In genomic region chr7:139187277-139187676, GRCm38 (mm10) we compare ENCODE assay signal across 7 mouse cellular contexts. TPM values are rescaled to one million over a fixed set of nuclear protein-coding genes. Genes with fewer than 3 reads are reported as not detected.
DNase-seq lines count a peak whose midpoint lies in the region; ATAC-seq and TF ChIP-seq lines count a peak whose summit lies in the region.

No protein-coding gene starts in this region.

- peaks cover 82% of the 10 kb centered on the region for H3K27me3 ChIP-seq in megakaryocyte, embryonic 14.5 days (replicated peaks)
- H3K27me3 ChIP-seq in heart, embryonic 16.5 days (ENCODE audit: control insufficient read depth, insufficient read depth, low read length), result peaks cover 41% of the 10 kb centered on the region
- peaks cover 63% of the 10 kb centered on the region for H3K27me3 ChIP-seq in liver, embryonic 15.5 days
- no peaks in the 10 kb centered on the region for H3K27me3 ChIP-seq in stomach, postnatal 0 days (ENCODE audit: control insufficient read depth, insufficient read depth, low read length)

- H3K4me3 ChIP-seq in megakaryocyte, embryonic 14.5 days (replicated peaks), result peak overlapping the region; percentile 91
- peak overlapping the region; percentile 52 for H3K4me3 ChIP-seq in heart, embryonic 16.5 days (ENCODE audit: low read length)
- H3K4me3 ChIP-seq in liver, embryonic 15.5 days (replicated peaks), result peak overlapping the region; percentile 50; the same call in 1 of the 2 replicates
- H3K4me3 ChIP-seq in stomach, postnatal 0 days (ENCODE audit: low read depth, low read length), result peak overlapping the region; percentile 68

- peak overlapping the region; percentile 74 for H3K4me2 ChIP-seq in heart, embryonic 16.5 days (ENCODE audit: low read depth, low read length)
- H3K4me2 ChIP-seq in liver, embryonic 15.5 days, result no peak overlapping the region
- peak overlapping the region; percentile 98 for H3K4me2 ChIP-seq in stomach, postnatal 0 days (replicated peaks; ENCODE audit: low read depth)

- H3K9ac ChIP-seq in heart, embryonic 16.5 days (ENCODE audit: low read length), result no peak overlapping the region
- H3K9ac ChIP-seq in liver, embryonic 15.5 days, result no peak overlapping the region
- H3K9ac ChIP-seq in stomach, postnatal 0 days (ENCODE audit: low read length), result no peak overlapping the region

- TF ChIP-seq EP300 in stomach, postnatal 0 days (optimal IDR thresholded peaks at IDR 0.05), result no peak

- no peaks in the 10 kb centered on the region for H3K36me3 ChIP-seq in megakaryocyte, embryonic 14.5 days (replicated peaks; ENCODE audit: low read length)
- H3K36me3 ChIP-seq in heart, embryonic 16.5 days (ENCODE audit: control insufficient read depth, insufficient read depth), result no peaks in the 10 kb centered on the region
- H3K36me3 ChIP-seq in liver, embryonic 15.5 days (replicated peaks), result no peaks in the 10 kb centered on the region
- H3K36me3 ChIP-seq in stomach, postnatal 0 days (ENCODE audit: control insufficient read depth, insufficient read depth, low read length), result no peaks in the 10 kb centered on the region

- DNase-seq in stomach, postnatal 0 days (ENCODE audit: low spot score), result peak; percentile 12
- DNase-seq in thymus, postnatal 36 days, result no peak
- no peak for DNase-seq in left cerebral cortex, postnatal 25 days (ENCODE audit: low spot score in 2 of 2)

- TF ChIP-seq CTCF in stomach, postnatal 0 days (IDR thresholded peaks at IDR 0.05; ENCODE audit: low read depth), result no peak

- H3K4me1 ChIP-seq in megakaryocyte, embryonic 14.5 days, result peaks cover 17% of the 10 kb centered on the region
- H3K4me1 ChIP-seq in heart, embryonic 16.5 days (ENCODE audit: control insufficient read depth, insufficient read depth, low read length), result 0 out of 2 replicates have a peak, but pooled peaks cover 4% of the 10 kb centered on the region
- H3K4me1 ChIP-seq in liver, embryonic 15.5 days (replicated peaks), result peaks cover 10% of the 10 kb centered on the region
- no peaks in the 10 kb centered on the region for H3K4me1 ChIP-seq in stomach, postnatal 0 days (replicated peaks; ENCODE audit: control insufficient read depth, insufficient read depth)

- intact Hi-C loops in left cerebral cortex, postnatal 25 days (cut with DNase I), result loop anchor here (2.0 to 5.0 kb wide), 2 partner anchors 22 to 35 kb away; no protein-coding TSS in a partner anchor

- no peak overlapping the region for H3K27ac ChIP-seq in heart, embryonic 16.5 days (ENCODE audit: low read length)
- no peak overlapping the region for H3K27ac ChIP-seq in liver, embryonic 15.5 days (replicated peaks)
- no peak overlapping the region for H3K27ac ChIP-seq in stomach, postnatal 0 days (replicated peaks)

- 33% methylated on average over 7 of the region's 7 CpGs for WGBS in heart, embryonic 16.5 days
- WGBS in liver, embryonic 15.5 days (ENCODE audit: insufficient replicate concordance), result 30% methylated on average over 7 of the region's 7 CpGs
- 30% methylated on average over 7 of the region's 7 CpGs for WGBS in stomach, postnatal 0 days

- no peak for ATAC-seq in megakaryocyte, adult 5-6 weeks (ENCODE audit: poor library complexity, severe bottlenecking)
- ATAC-seq in heart, embryonic 16.5 days (replicated peaks; ENCODE audit: extremely low read depth, insufficient read depth, low FRiP score), result no peak
- ATAC-seq in liver, embryonic 15.5 days (ENCODE audit: insufficient read depth), result no peak
- no peak for ATAC-seq in stomach, postnatal 0 days (ENCODE audit: low FRiP score, low TSS enrichment)

- peaks cover 27% of the 10 kb centered on the region for H3K9me3 ChIP-seq in megakaryocyte, embryonic 14.5 days
- no peaks in the 10 kb centered on the region for H3K9me3 ChIP-seq in heart, embryonic 16.5 days (replicated peaks; ENCODE audit: control insufficient read depth, low read length)
- H3K9me3 ChIP-seq in liver, embryonic 15.5 days (replicated peaks), result no peaks in the 10 kb centered on the region
- no peaks in the 10 kb centered on the region for H3K9me3 ChIP-seq in stomach, postnatal 0 days (ENCODE audit: control insufficient read depth, low read length)

RNA-seq across cellular contexts. Expression of gene Lrrc27, which starts 25.5 kb away (rescaled TPM):
- polyA plus RNA-seq in megakaryocyte, embryonic 14.5 days (2012; ENCODE audit: insufficient read depth, low replicate concordance), result 2.9 TPM in 1 of 2 replicates, not detected in the other
- total RNA-seq in megakaryocyte, adult 5-6 weeks (2015), result 1.3 and 3.4 TPM in 2 replicates
- total RNA-seq in megakaryocyte, adult 5-6 weeks (2017), result 0.81 and 3.2 TPM in 2 replicates
- polyA plus RNA-seq in heart, embryonic 16.5 days (2015; fragmentation: Nextera tagmentation; extraction: Ambion mirVana), result 2.8 and 4.1 TPM in 2 replicates
- 0.54 and 1.2 TPM in 2 replicates for polyA plus RNA-seq in liver, embryonic 15.5 days (2015; fragmentation: Nextera tagmentation; extraction: Ambion mirVana)
- polyA plus RNA-seq in stomach, postnatal 0 days (2015; fragmentation: Nextera tagmentation; extraction: Ambion mirVana), result 3.6 and 5.1 TPM in 2 replicates
- 1 to 10 TPM; 5.5 to 6.4 TPM for total RNA-seq in left cerebral cortex, postnatal 25 days (2021)

RNA-seq across cellular contexts. Expression of gene Stk32c, which starts 25.8 kb away (rescaled TPM):
- polyA plus RNA-seq in megakaryocyte, embryonic 14.5 days (2012; ENCODE audit: insufficient read depth, low replicate concordance), result not detected in 2 replicates
- 0.11 TPM in 1 of 2 replicates, not detected in the other for total RNA-seq in megakaryocyte, adult 5-6 weeks (2015)
- not detected in 2 replicates for total RNA-seq in megakaryocyte, adult 5-6 weeks (2017)
- polyA plus RNA-seq in heart, embryonic 16.5 days (2015; fragmentation: Nextera tagmentation; extraction: Ambion mirVana), result 0.06 and 0.07 TPM in 2 replicates
- not detected in 2 replicates for polyA plus RNA-seq in liver, embryonic 15.5 days (2015; fragmentation: Nextera tagmentation; extraction: Ambion mirVana)
- 0.11 TPM in 1 of 2 replicates, not detected in the other for polyA plus RNA-seq in stomach, postnatal 0 days (2015; fragmentation: Nextera tagmentation; extraction: Ambion mirVana)
- 100 to 1,000 TPM; 161 to 176 TPM for total RNA-seq in left cerebral cortex, postnatal 25 days (2021)
